Mouse (Mus musculus): Measurements from ENCODE around the gene Abo.
A peak's percentile ranks its signal among the peaks of the same experiment; 100 is the strongest.
"Not testable (repeated sequence)": the region's sequence is repeated elsewhere in the genome, so short reads cannot be mapped to it uniquely, and the experiment has no call there.

Gene Abo

GRCm38 (mm10) chr2:26864879-26865278 lies at the start of gene Abo:
Abo (minus strand) TSS chr2:26864979.
- no peak for DNase-seq (ENCODE audit: low spot score)

DNA sequence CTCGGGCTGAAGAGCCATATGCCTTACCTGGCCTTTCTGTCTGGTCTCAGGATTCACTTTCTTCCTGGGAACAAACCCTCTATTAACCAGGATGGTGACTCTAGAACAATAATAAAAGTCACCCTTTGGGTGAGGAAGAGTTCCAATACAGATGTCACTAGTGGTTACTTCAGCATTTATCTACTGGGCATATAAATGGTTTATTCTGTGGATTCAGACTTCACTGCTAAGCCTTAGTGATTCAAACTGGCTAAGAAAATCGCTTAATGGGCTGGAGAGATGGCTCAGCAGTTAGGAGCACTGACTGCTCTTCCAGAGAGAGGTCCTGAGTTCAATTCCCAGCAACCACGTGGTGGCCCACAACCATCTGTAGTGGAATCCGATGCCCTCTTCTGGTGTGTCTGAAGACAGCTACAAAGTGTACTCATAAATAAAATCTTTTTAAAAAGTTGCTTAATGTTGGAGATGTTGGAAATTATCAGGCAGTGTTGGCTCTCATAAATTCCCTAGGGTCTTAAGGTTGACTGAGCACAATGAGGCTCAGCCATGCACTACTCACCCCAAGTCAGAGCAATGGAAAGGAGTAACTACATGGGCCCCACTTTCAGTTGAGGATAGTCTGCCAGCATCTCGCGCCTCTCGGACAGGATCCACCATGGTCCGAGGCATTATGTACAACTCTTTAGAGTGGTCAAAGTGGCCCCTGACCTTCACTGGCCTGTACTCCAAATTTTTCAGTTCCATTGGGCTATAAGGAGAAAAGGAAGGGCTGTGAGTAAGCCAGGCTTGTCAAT lies 49.6 kb upstream of the Abo start:
- no peak for DNase-seq (ENCODE audit: low spot score)

GRCm38 (mm10) chr2:26913416-26914147 lies 48.8 kb upstream of the Abo start:
- no peak for DNase-seq (ENCODE audit: low spot score)

DNA sequence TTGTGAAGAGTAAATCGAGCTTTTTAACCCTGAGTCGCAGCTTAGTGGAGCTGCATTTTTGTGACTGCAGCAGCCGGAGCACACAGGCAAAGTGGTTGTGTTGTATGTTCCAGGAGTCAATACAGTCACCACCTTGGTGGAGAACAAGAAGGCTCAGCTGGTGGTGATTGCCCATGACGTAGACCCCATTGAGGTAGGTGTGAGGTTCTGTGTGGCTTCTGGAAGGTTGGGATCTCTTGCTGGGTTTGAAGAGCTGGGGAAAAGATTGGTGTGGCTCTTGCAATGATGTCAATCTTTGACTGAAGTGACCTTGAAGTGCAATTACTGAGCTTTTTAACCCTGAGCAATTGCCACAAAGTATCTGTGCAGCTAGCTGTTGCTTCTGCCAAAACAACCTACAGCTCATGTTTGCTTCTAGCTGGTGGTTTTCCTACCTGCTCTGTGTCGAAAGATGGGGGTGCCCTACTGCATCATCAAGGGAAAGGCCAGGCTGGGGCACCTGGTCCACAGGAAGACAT lies 47.5 kb upstream of the Abo start:
- no peak for DNase-seq (ENCODE audit: low spot score)

DNA sequence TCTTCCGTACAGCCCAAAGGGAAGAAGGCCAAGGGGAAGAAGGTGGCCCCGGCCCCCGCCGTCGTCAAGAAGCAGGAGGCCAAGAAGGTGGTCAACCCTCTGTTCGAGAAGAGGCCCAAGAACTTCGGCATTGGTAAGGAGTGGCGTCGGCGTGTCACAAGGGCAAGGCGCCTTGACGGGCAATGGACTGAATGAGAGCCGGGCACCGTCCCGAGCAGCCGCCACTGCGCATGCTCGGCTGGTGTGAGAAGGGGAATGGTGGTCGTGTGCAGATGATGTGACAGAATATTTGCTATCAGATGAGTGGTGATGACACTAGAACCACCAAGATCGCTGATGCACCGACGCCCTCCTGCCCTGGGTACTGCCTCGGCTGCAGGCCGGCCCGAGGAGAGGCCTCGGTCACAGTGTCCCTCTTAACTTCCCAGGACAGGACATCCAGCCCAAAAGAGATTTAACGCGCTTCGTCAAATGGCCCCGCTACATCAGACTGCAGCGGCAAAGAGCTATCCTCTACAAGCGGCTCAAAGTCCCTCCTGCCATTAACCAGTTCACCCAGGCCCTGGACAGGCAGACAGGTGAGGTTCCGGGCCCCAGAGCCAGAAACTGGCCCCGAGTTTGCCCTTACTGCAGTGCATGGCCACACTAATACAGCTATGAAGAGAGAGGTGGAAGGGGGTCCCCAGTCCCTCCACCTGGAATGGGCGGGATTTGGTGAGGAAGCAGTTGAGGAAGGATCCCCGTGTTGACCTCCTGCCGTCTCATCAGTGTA lies 46.4 kb upstream of the Abo start:
- no peak for DNase-seq (ENCODE audit: low spot score)

DNA sequence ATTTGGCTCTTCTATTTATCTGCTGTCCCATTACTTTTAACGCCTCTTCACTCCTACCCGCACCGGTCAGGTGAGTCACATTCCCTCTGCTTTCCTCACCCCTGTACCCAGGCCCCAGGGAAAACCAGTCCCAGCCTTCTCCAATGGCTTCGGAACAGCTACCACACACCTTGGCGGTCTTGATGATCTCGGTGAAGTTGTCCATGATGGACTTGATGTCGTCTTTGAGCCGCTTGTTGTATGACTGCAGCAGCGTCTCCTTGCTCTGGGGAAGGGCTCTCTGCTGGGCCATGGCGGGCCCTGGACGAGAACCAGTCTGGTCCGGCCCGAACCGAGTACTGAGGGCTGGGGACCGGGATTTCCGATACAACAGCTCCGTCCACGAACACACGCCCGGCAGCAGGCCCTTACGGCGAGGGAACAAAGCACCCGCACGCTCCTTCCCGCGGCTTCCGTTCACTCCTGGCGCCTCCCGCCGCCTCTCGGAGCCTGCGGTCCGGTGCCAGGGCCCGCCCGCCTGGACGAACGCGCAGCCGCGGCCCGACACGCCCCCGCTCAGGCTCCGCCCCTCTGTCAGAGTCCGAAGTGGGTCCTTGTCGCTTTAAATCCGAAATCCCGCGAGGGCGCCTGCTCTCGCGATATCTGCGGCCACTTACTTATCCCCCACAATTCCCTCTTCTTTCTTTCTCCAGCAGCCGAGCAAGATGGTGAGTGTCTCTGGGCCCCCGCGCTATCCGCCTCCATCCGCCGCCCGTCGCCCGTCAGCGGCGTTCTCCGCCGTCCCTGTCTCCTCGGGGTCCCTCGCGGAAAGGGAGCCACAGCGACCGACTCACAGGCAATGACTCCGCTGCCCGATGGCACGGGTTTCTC lies 45.6 kb upstream of the Abo start, which contains the start of the genes Med22 and Rpl7a:
Gene Med22, minus strand, starts transcription at position 554 of the 870 bp plus-strand sequence.
Gene Rpl7a, plus strand, starts transcription at position 641 of the 870 bp plus-strand sequence.
- peak; percentile 99 for DNase-seq (ENCODE audit: low spot score)

GRCm38 (mm10) chr2:26909387-26909784 lies 44.6 kb upstream of the Abo start:
- no peak for DNase-seq (ENCODE audit: low spot score)

GRCm38 (mm10) chr2:26908710-26909386 lies 44.1 kb upstream of the Abo start:
- DNase-seq (ENCODE audit: low spot score) = no peak

GRCm38 (mm10) chr2:26907109-26907508 lies 42.3 kb upstream of the Abo start:
- DNase-seq (ENCODE audit: low spot score) = peak; percentile 13

DNA sequence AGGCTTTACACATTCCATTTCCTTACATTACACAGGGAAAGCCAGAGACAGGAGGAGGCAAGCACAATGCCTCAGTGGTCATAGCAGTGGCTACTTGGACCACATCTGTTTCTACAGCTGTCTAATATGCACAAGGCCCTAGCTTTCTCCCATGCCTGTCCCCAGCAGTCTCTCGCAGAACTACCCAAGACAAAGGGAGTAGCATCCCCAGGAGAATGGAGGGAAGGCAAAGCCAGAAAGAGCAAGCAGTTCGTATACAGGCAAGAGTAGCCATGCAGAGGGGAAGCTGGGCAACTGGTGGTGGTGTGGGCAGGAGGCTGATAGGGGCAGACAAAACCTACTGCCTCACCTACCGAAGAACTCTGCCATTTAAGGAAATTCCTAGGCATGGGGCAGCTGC lies 41.7 kb upstream of the Abo start:
- peak; percentile 6 for DNase-seq (ENCODE audit: low spot score)

DNA sequence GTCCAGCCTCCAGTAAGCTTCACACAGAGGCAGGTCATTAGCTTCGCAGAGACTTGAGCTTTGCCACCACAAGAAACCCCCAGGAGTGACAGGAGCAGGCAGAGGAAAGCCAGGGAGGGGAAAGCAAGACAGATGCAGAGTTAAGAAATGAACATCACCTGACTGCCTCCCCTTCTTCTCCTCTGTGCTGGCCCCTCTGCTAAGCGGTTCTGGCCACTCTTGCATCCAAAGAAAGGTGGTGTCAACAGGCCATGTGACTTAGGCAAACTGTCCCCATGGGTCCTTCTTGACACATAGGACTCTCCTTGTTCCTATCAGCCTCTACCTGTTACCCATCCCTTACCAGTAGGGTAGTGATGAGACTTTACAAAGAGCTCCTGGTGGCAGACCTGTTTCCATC lies 41.2 kb upstream of the Abo start:
- DNase-seq (ENCODE audit: low spot score) = peak; percentile 5

GRCm38 (mm10) chr2:26903311-26903710 lies 38.5 kb upstream of the Abo start:
- DNase-seq (ENCODE audit: low spot score) = no peak

GRCm38 (mm10) chr2:26902467-26903220 lies 37.9 kb upstream of the Abo start, which contains the start of gene Surf6:
Surf6 (minus strand) TSS chr2:26902879.
- peak; percentile 70 for DNase-seq (ENCODE audit: low spot score)

- DNase-seq (ENCODE audit: low spot score) = no peak
Measured at GRCm38 (mm10) chr2:26901834-26902400, 37.1 kb upstream of the Abo start.

- DNase-seq (ENCODE audit: low spot score) = no peak
Measured at GRCm38 (mm10) chr2:26900731-26901130, 36.0 kb upstream of the Abo start.

GRCm38 (mm10) chr2:26895898-26896297 lies 31.1 kb upstream of the Abo start:
- DNase-seq (ENCODE audit: low spot score) = no peak

GRCm38 (mm10) chr2:26886170-26886569 lies 21.4 kb upstream of the Abo start:
- not testable (repeated sequence) for DNase-seq (ENCODE audit: low spot score)

DNA sequence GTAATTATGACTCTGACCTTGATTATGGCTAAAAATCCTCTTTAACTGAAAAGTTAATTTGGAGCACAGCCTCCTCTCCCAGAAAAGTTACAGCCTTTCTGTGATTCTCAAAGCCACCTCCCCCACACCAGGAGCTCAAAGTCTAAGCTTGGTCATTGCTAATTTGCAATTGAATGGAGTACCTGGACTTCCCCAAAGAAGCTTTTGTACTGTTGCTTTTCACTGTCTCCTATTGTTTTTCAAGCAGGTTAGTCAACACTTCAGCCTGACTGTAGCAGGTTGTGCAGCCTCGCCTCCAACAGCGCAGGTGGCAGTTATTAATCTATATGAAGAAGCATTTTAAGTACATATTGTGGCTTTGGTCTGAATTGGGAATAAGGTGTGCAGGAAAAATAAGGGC lies 20.8 kb upstream of the Abo start:
- DNase-seq (ENCODE audit: low spot score) = not testable (repeated sequence)

GRCm38 (mm10) chr2:26878571-26878970 lies 13.8 kb upstream of the Abo start:
- no peak for DNase-seq (ENCODE audit: low spot score)

All from urinary bladder, postnatal 10 days (tissue).